Mouse (Mus musculus) intestine, postnatal 0 days (tissue): ENCODE data around the gene Cnbp. TPM values are rescaled to one million over a fixed set of nuclear protein-coding genes. Genes with fewer than 3 reads are reported as not detected.

Experiments
- ATAC-seq: fragments of 200-750 bp; cut with Nextera tagmentation; 2 replicates; pipeline ENCODE4 v1.8.0; 2017; ENCODE audit warnings: mild to moderate bottlenecking, moderate TSS enrichment, moderate library complexity
- H3K27ac ChIP-seq: fragments of 300-500 bp; sonication (generic); 2 replicates; pipeline ENCODE4 v1.5.1; 2014; ENCODE audit warnings: mild to moderate bottlenecking, low read depth, low read length, moderate library complexity
- H3K27me3 ChIP-seq: fragments of 300-500 bp; sonication (generic); replicated peaks from 2 replicates; pipeline ENCODE4 v1.6.1; 2014; ENCODE audit warnings: low read length, mixed read lengths; ENCODE audit not compliant: control insufficient read depth, insufficient read depth
- H3K36me3 ChIP-seq: fragments of 300-500 bp; sonication (generic); 2 replicates; pipeline ENCODE4 v1.6.1; 2014; ENCODE audit warnings: mild to moderate bottlenecking, moderate library complexity; ENCODE audit not compliant: control insufficient read depth, insufficient read depth
- H3K4me1 ChIP-seq: fragments of 300-500 bp; sonication (generic); replicated peaks from 2 replicates; pipeline ENCODE4 v1.6.1; 2014; ENCODE audit warnings: antibody characterized with exemption, low read length, mixed read lengths; ENCODE audit not compliant: control insufficient read depth, insufficient read depth
- H3K4me2 ChIP-seq: fragments of 300-500 bp; sonication (generic); replicated peaks from 2 replicates; pipeline ENCODE4 v1.6.1; 2014; ENCODE audit warnings: low read depth, mild to moderate bottlenecking, moderate library complexity
- H3K4me3 ChIP-seq: fragments of 300-500 bp; sonication (generic); 2 replicates; pipeline ENCODE4 v1.5.1; 2014; ENCODE audit warnings: low read depth, low read length
- H3K9ac ChIP-seq: fragments of 300-500 bp; sonication (generic); 2 replicates; pipeline ENCODE4 v1.6.1; 2014; ENCODE audit warnings: mild to moderate bottlenecking, low read depth, low read length
- H3K9me3 ChIP-seq: fragments of 300-500 bp; sonication (generic); 2 replicates; pipeline ENCODE4 v1.6.1; 2016; ENCODE audit warnings: mixed run types; ENCODE audit not compliant: control insufficient read depth
- CTCF ChIP-seq: sonication (generic); IDR thresholded peaks from 2 replicates; pipeline ENCODE4 v1.5.1; 2016; ENCODE audit warnings: low read depth, mild to moderate bottlenecking, control low read depth, antibody characterized with exemption, moderate library complexity
- WGBS: fragments of 180-500 bp; shearing (Covaris S2); extraction: QIAGEN DNeasy Blood & Tissue Kit; methylation state at CpG from one replicate; pipeline ENCODE4 v1.1.7; 2014; 5-methylcytosine and 5-hydroxymethylcytosine counted together
- polyA plus RNA-seq: library from polyadenylated mRNA; unstranded; fragments of >200 nt; fragmentation: Nextera tagmentation; extraction: Ambion mirVana; gene quantifications from 2 replicates; pipeline ENCODE4 v1.2.1, GENCODE M21; 2015

Cnbp gene
- polyA plus RNA-seq, 1 experiment from 2014 or later = 395 TPM

- 0 out of 2 replicates have a peak, but pooled peaks cover under 1% of the 10 kb centered on the region for H3K4me1 ChIP-seq
- no peak overlapping the region for H3K27ac ChIP-seq
- H3K27me3 ChIP-seq = no peaks in the 10 kb centered on the region
- H3K36me3 ChIP-seq = no peaks in the 10 kb centered on the region
- peak; percentile 37; the same call in 1 of the 2 replicates for TF ChIP-seq CTCF
- no peak overlapping the region for H3K4me3 ChIP-seq
- 87% methylated on average over 2 of the region's 2 CpGs for WGBS
- no peak overlapping the region for H3K9ac ChIP-seq
- H3K9me3 ChIP-seq = no peaks in the 10 kb centered on the region
- no peak for ATAC-seq
- no peak overlapping the region for H3K4me2 ChIP-seq
These were observed 23.1 kb upstream of the Cnbp start for GRCm38 (mm10) chr6:87873963-87874362.

DNA sequence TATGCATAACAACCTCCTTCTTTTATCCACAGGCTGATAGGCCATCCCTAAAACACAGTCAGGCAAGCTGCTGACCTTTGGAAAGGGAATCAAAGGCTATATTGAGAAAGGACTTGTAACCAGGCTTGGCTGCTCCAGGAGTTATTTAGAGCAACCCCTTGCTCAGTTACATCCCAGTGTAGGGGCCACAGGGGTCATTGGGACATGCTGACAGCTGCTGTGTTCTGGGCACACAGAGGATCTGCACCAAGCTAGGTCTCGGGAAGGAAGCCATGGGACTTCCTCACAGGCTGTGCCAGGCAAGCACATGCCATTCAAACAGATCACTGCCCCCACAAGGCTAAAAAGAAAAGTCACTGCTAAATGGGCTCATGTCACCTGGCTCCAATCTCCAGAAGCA, 22.2 kb upstream of the Cnbp start:
- ATAC-seq = no peak
- no peak overlapping the region for H3K4me3 ChIP-seq
- no peak overlapping the region for H3K9ac ChIP-seq
- TF ChIP-seq CTCF = no peak
- H3K4me2 ChIP-seq = no peak overlapping the region
- H3K27me3 ChIP-seq = no peaks in the 10 kb centered on the region
- no peak overlapping the region for H3K27ac ChIP-seq
- no peaks in the 10 kb centered on the region for H3K4me1 ChIP-seq
- no peaks in the 10 kb centered on the region for H3K9me3 ChIP-seq
- H3K36me3 ChIP-seq = no peaks in the 10 kb centered on the region
- whole genome bisulfite sequencing = 22% methylated on average over 1 of the region's 1 CpGs

DNA sequence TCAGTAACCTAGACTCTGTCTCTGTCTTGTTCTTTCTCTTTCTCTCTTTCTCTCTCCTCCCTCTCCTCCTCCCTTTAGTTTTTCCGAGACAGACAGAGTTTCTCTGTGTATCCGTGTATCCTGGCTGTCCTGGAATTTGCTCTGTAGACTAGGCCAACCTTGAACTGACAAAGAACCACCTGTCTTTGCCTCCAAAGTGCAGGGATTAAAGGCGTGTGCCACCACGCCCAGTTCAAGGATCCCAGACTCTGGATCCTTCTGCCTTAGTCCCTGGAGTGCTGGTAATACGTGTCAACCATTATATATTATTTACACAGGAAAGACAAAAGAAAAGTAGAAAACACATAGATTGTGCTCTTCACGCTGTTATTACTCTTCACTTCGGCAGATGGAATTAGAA, 20.3 kb upstream of the Cnbp start:
- H3K9ac ChIP-seq = no peak overlapping the region
- no peaks in the 10 kb centered on the region for H3K27me3 ChIP-seq
- 39% methylated on average over 7 of the region's 7 CpGs for WGBS
- H3K36me3 ChIP-seq = no peaks in the 10 kb centered on the region
- H3K9me3 ChIP-seq = no peaks in the 10 kb centered on the region
- H3K4me2 ChIP-seq = no peak overlapping the region
- ATAC-seq = peak; percentile 49
- no peak for TF ChIP-seq CTCF
- no peak overlapping the region for H3K27ac ChIP-seq
- H3K4me1 ChIP-seq = no peaks in the 10 kb centered on the region
- no peak overlapping the region for H3K4me3 ChIP-seq

GRCm38 (mm10) chr6:87870440-87870839, 19.5 kb upstream of the Cnbp start:
- Histone ChIP-seq H3K4me1 (no peaks in the 10 kb centered on the region), H3K4me2 (no peak overlapping the region), H3K27ac (no peak overlapping the region), H3K4me3 (no peak overlapping the region), H3K9me3 (no peaks in the 10 kb centered on the region), H3K27me3 (no peaks in the 10 kb centered on the region), H3K9ac (no peak overlapping the region), H3K36me3 (no peaks in the 10 kb centered on the region)
- TF ChIP-seq CTCF = no peak
- 25% methylated on average over 1 of the region's 1 CpGs for WGBS
- no peak for ATAC-seq

DNA sequence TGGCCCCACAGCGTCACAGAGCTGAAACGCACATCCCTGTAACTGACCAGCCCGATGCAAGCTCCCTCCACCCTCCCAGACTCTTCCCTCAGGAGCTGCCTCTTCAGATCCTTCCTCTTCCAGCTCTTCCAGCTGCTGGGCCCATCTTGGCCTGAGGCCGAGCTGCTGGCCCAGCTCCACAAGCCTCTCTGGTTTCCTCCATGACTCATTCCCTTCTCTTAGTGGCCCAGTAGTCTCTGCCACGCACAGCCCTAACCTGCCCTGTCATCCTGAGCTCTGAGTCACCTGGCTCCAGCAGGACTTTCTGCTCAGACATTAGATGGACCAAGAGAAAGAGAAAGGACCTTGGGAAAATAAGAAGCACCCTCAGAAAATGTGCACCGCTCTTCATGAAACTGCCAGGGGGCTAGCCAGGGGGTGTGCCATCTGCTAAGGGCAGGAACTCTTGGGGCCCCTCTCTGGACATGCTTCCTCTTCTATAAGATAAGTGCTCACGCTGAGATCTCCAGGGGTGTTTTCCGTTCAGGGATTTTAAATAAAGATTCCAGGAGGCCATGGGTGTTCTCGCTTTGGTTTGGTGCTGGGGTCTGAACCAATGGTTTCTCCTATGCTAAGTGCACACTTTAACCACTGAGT, 18.1 kb upstream of the Cnbp start:
- Histone ChIP-seq H3K4me2 (no peak overlapping the region), H3K36me3 (no peaks in the 10 kb centered on the region), H3K9ac (no peak overlapping the region), H3K4me1 (no peaks in the 10 kb centered on the region), H3K9me3 (no peaks in the 10 kb centered on the region), H3K27ac (no peak overlapping the region; the same call in 1 of the 2 replicates), H3K4me3 (no peak overlapping the region), H3K27me3 (no peaks in the 10 kb centered on the region)
- ATAC-seq = peak; percentile 76
- no peak for TF ChIP-seq CTCF
- WGBS = 59% methylated on average over 9 of the region's 9 CpGs

DNA sequence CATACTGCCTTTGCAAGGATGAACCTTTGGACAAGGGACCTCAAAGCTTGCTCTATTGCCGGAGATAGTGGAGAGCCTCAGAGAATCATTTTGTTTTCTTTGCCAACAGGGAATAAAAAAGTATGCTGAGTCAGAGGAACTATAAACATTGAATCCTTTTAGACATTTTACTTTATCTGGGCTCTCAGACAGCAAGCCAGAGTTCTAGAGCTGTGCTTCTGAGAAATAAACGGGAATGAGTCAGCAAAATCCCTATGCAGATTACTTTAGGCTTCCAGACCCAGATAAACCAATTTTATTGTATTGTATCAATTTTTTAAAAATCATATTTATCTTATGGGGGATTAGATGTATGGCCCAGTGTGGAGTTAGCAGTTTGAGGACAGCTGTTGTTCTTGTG, 16.4 kb upstream of the Cnbp start:
- 53% methylated on average over 2 of the region's 2 CpGs for WGBS
- ATAC-seq = no peak
- H3K9ac ChIP-seq = no peak overlapping the region

More for the DNA sequence above, 16.4 kb upstream of the Cnbp start:
- Histone ChIP-seq H3K4me2 (no peak overlapping the region), H3K4me1 (no peaks in the 10 kb centered on the region), H3K27me3 (no peaks in the 10 kb centered on the region), H3K4me3 (no peak overlapping the region), H3K9me3 (no peaks in the 10 kb centered on the region), H3K36me3 (no peaks in the 10 kb centered on the region), H3K27ac (no peak overlapping the region)
- no peak for TF ChIP-seq CTCF
